In the genomic region with DNA sequence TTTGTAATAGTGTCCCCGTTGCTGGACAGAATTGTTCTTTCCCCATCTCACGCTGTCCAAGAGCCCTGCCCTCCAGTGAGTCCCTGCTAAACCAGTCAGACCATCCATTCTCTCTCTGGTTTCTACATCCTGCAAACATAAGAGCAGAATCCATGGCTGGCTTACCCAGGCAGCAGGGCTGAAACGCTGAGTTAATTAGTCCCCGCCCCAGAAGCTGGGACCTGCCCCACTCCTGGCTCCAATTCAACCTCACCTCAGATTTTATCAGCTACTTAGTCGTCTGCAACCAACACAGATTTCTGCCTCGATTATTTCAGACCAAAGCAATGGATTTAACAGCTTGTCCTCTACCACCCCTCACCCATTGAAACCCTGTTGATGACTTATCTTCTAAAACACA, we compare ENCODE assay signal across 16 mouse cellular contexts. TPM values are rescaled to one million over a fixed set of nuclear protein-coding genes. Genes with fewer than 3 reads are reported as not detected.
DNase-seq lines count a peak whose midpoint lies in the region; ATAC-seq and TF ChIP-seq lines count a peak whose summit lies in the region.
"Had no signal": no experiment of that assay in that cellular context is flagged by ENCODE, and none has a peak within 500 bp of the region (broad histone marks: within the 10 kb centered on the region; RNA-seq: fewer than 3 reads in every experiment).

No protein-coding gene starts in this region.

- 39% methylated on average over 6 of the region's 6 CpGs for WGBS in forebrain, embryonic 14.5 days
- 31% methylated on average over 6 of the region's 6 CpGs for WGBS in forebrain, postnatal 0 days

- no peaks in the 10 kb centered on the region for H3K9me3 ChIP-seq in forebrain, embryonic 14.5 days (replicated peaks; ENCODE audit: control insufficient read depth, low read length)
- H3K9me3 ChIP-seq in forebrain, postnatal 0 days (ENCODE audit: low read length): no peaks in the 10 kb centered on the region
- H3K9me3 ChIP-seq: heart, embryonic 10.5 days; midbrain, embryonic 13.5 days had no signal

- peak; percentile 69 for DNase-seq in forebrain, embryonic 14.5 days (ENCODE audit: low spot score)
- DNase-seq in forebrain, postnatal 0 days: no peak
- peak; percentile 28 for DNase-seq in urinary bladder, postnatal 25 days (ENCODE audit: low spot score)
- no peak for DNase-seq in urinary bladder, postnatal 10 days (ENCODE audit: low spot score)
- DNase-seq in kidney, postnatal 10 days: peak; percentile 47
- DNase-seq in thymus, postnatal 25 days: no peak
- DNase-seq in layer of hippocampus, postnatal 10 days (ENCODE audit: low spot score in 2 of 2): no peak
- DNase-seq in thymus, postnatal 14 days: no peak
- DNase-seq: adrenal gland, adult 8-10 months; cerebellum, adult 8-10 months; heart, postnatal 36 days; lung, postnatal 4 days; spleen, adult 18-20 months had no signal

- no peak overlapping the region for H3K27ac ChIP-seq in forebrain, embryonic 14.5 days (ENCODE audit: low read depth, low read length)
- no peak overlapping the region for H3K27ac ChIP-seq in forebrain, postnatal 0 days (ENCODE audit: low read depth, low read length)
- H3K27ac ChIP-seq: heart, embryonic 10.5 days; liver, embryonic 14.5 days; midbrain, embryonic 13.5 days had no signal

- no peak overlapping the region for H3K4me2 ChIP-seq in forebrain, embryonic 14.5 days (ENCODE audit: low read length)
- H3K4me2 ChIP-seq in forebrain, postnatal 0 days (ENCODE audit: low read depth): no peak overlapping the region
- H3K4me2 ChIP-seq: midbrain, embryonic 13.5 days had no signal

- no peaks in the 10 kb centered on the region for H3K27me3 ChIP-seq in forebrain, embryonic 14.5 days (replicated peaks; ENCODE audit: control insufficient read depth, insufficient read depth, low read length)
- no peaks in the 10 kb centered on the region; the same call in 1 of the 2 replicates for H3K27me3 ChIP-seq in forebrain, postnatal 0 days (ENCODE audit: insufficient read depth, low read length)
- H3K27me3 ChIP-seq: midbrain, embryonic 13.5 days had no signal

- ATAC-seq in forebrain, embryonic 14.5 days: 0 out of 2 replicates have a peak, but pooled peaks have one; percentile 22
- ATAC-seq in forebrain, postnatal 0 days: no peak
- ATAC-seq: midbrain, embryonic 13.5 days had no signal

- H3K4me3 ChIP-seq in forebrain, embryonic 14.5 days (ENCODE audit: low read depth, low read length): no peak overlapping the region
- H3K4me3 ChIP-seq in forebrain, postnatal 0 days (ENCODE audit: low read depth, low read length): no peak overlapping the region
- H3K4me3 ChIP-seq: heart, embryonic 10.5 days; midbrain, embryonic 13.5 days had no signal

- H3K9ac ChIP-seq in forebrain, embryonic 14.5 days (ENCODE audit: low read length): no peak overlapping the region
- no peak overlapping the region for H3K9ac ChIP-seq in forebrain, postnatal 0 days
- H3K9ac ChIP-seq: liver, embryonic 14.5 days; midbrain, embryonic 13.5 days had no signal

- no peak for TF ChIP-seq CTCF in forebrain, postnatal 0 days (IDR thresholded peaks at IDR 0.05; ENCODE audit: low read depth)

- H3K4me1 ChIP-seq in forebrain, embryonic 14.5 days (ENCODE audit: control insufficient read depth, insufficient read depth, low read length): 0 out of 2 replicates have a peak, but pooled peaks cover 2% of the 10 kb centered on the region
- H3K4me1 ChIP-seq in forebrain, postnatal 0 days (ENCODE audit: insufficient read depth): no peaks in the 10 kb centered on the region
- H3K4me1 ChIP-seq: heart, embryonic 10.5 days; midbrain, embryonic 13.5 days had no signal

- H3K36me3 ChIP-seq in forebrain, embryonic 14.5 days (ENCODE audit: control insufficient read depth, insufficient read depth, low read length): no peaks in the 10 kb centered on the region
- H3K36me3 ChIP-seq in forebrain, postnatal 0 days (ENCODE audit: insufficient read depth): no peaks in the 10 kb centered on the region
- H3K36me3 ChIP-seq: heart, embryonic 10.5 days; midbrain, embryonic 13.5 days had no signal

RNA-seq across cellular contexts. Expression of gene Ppp4r2, which starts 37.6 kb away (rescaled TPM):
- polyA plus RNA-seq in forebrain, embryonic 14.5 days (2014; fragmentation: Nextera tagmentation; extraction: Ambion mirVana): 25.7 and 30.5 TPM in 2 replicates
- 47.5 and 57.8 TPM in 2 replicates for total RNA-seq in forebrain, postnatal 0 days (2014; rRNA removed)
- polyA plus RNA-seq in forebrain, postnatal 0 days (2015; fragmentation: Nextera tagmentation; extraction: Ambion mirVana): 7.2 and 11.9 TPM in 2 replicates
- total RNA-seq in layer of hippocampus, postnatal 10 days (2021): 10 to 100 TPM; 72.9 to 74.4 TPM

Comparison
In these comparisons a context has a peak if more than half of its experiments do, and no peak if none do; other contexts are left out.
1. DNase-seq: peak in forebrain, embryonic 14.5 days (single experiment), urinary bladder, postnatal 25 days (single experiment) and kidney, postnatal 10 days (single experiment); none in forebrain, postnatal 0 days (single experiment), urinary bladder, postnatal 10 days (single experiment), thymus, postnatal 25 days (single experiment), layer of hippocampus, postnatal 10 days (0 of 2) and thymus, postnatal 14 days (single experiment).